Mouse (Mus musculus): ENCODE results near the gene Dennd2c.
A peak's percentile ranks its signal among the peaks of the same experiment; 100 is the strongest.
"Not testable (repeated sequence)": the region's sequence is repeated elsewhere in the genome, so short reads cannot be mapped to it uniquely, and the experiment has no call there.

The Dennd2c gene

GRCm38 (mm10) chr3:103112216-103112615, 9.8 kb downstream of the Dennd2c start:
- DNase-seq (ENCODE audit: low spot score) = no peak

GRCm38 (mm10) chr3:103123636-103124035, 21.2 kb downstream of the Dennd2c start:
- DNase-seq (ENCODE audit: low spot score) = no peak

GRCm38 (mm10) chr3:103126138-103126537, 23.7 kb downstream of the Dennd2c start:
- no peak for DNase-seq (ENCODE audit: low spot score)

GRCm38 (mm10) chr3:103127177-103127576, 24.8 kb downstream of the Dennd2c start:
- no peak for DNase-seq (ENCODE audit: low spot score)

- no peak for DNase-seq (ENCODE audit: low spot score)
Measured at GRCm38 (mm10) chr3:103127721-103128120, 25.3 kb downstream of the Dennd2c start.

- DNase-seq (ENCODE audit: low spot score) = no peak
Measured at GRCm38 (mm10) chr3:103128251-103128650, 25.8 kb downstream of the Dennd2c start.

GRCm38 (mm10) chr3:103129367-103130159, 27.2 kb downstream of the Dennd2c start:
- DNase-seq (ENCODE audit: low spot score) = no peak

GRCm38 (mm10) chr3:103130236-103130751, 27.9 kb downstream of the Dennd2c start:
- DNase-seq (ENCODE audit: low spot score) = peak; percentile 91

GRCm38 (mm10) chr3:103133098-103133497, 30.7 kb downstream of the Dennd2c start:
- no peak for DNase-seq (ENCODE audit: low spot score)

- peak; percentile 66 for DNase-seq (ENCODE audit: low spot score)
Measured at GRCm38 (mm10) chr3:103136414-103137077, 34.1 kb downstream of the Dennd2c start.

- DNase-seq (ENCODE audit: low spot score) = no peak
Measured at GRCm38 (mm10) chr3:103139047-103139446, 36.6 kb downstream of the Dennd2c start.

GRCm38 (mm10) chr3:103140095-103140838, 37.9 kb downstream of the Dennd2c start:
- DNase-seq (ENCODE audit: low spot score) = not testable (repeated sequence)

GRCm38 (mm10) chr3:103141287-103141686, 38.9 kb downstream of the Dennd2c start:
- DNase-seq (ENCODE audit: low spot score) = peak; percentile 18

GRCm38 (mm10) chr3:103142366-103142765, 40.0 kb downstream of the Dennd2c start:
- DNase-seq (ENCODE audit: low spot score) = no peak

- no peak for DNase-seq (ENCODE audit: low spot score)
Measured at GRCm38 (mm10) chr3:103145336-103145735, 42.9 kb downstream of the Dennd2c start.

GRCm38 (mm10) chr3:103145791-103146190, 43.4 kb downstream of the Dennd2c start:
- no peak for DNase-seq (ENCODE audit: low spot score)

- DNase-seq (ENCODE audit: low spot score) = no peak
Measured at GRCm38 (mm10) chr3:103146330-103147166, 44.1 kb downstream of the Dennd2c start.

GRCm38 (mm10) chr3:103147775-103148174, 45.4 kb downstream of the Dennd2c start:
- DNase-seq (ENCODE audit: low spot score) = no peak

- DNase-seq (ENCODE audit: low spot score) = no peak
Measured at GRCm38 (mm10) chr3:103148941-103149340, 46.5 kb downstream of the Dennd2c start.

- no peak for DNase-seq (ENCODE audit: low spot score)
Measured at GRCm38 (mm10) chr3:103153761-103154160, 51.4 kb downstream of the Dennd2c start.

GRCm38 (mm10) chr3:103159232-103159900, 57.0 kb downstream of the Dennd2c start:
- DNase-seq (ENCODE audit: low spot score) = no peak

All from adipocyte (in vitro differentiated cells).